Comparison of ENCODE assay signal across 15 mouse cellular contexts in the genomic region with DNA sequence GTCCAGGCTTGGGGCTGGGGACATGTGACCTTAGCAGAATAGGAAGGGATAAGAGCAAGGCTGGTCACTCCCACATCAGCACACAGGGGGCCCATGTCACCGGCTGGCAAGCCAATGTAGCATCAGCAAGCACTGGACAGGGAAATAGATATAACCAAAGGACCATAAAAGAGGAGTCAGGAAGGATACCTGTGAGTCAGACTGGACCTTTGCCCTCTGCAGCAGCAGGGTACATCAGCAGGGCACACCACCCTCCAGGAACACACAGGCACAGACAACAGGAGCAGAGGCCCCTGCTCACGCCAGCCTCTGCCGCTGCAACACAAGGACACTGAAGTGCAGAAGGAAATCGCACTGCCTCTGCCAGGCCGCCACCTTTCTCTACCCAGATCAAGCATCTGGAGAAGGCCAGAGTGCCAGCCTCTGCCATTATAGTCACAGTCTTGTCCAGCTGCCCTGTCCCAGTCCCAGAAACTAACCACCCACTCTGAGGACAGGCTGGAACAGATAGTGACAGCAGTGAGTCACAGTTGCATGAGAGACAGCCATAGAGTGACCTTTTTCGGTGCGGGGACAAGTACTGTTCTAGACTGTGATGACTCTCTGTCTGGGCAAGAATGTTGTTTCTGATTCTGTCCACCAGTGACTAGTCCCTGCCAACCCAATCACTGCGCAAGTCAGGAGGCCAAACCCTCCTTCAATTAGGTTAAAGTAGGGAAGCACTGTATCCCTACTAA.
"Had no signal": no experiment of that assay in that cellular context is flagged by ENCODE, and none has a peak within 500 bp of the region (broad histone marks: within the 10 kb centered on the region; RNA-seq: fewer than 3 reads in every experiment).

No protein-coding gene starts in this region.

- H3K4me2 ChIP-seq: limb, embryonic 13.5 days; midbrain, embryonic 11.5 days had no signal

- H3K36me3 ChIP-seq: limb, embryonic 13.5 days had no signal

- DNase-seq: kidney, adult 8-10 months; kidney, postnatal 25 days; layer of hippocampus, adult 9-11 months; layer of hippocampus, postnatal 36 days; left cerebral cortex, postnatal 4 days; lung, adult 2 months; lung, postnatal 10 days; spleen, adult 18-20 months; thymus, adult 18-20 months; thymus, postnatal 14 days had no signal

- H3K4me1 ChIP-seq: megakaryocyte, embryonic 14.5 days had no signal

- H3K9ac ChIP-seq: limb, embryonic 13.5 days; liver, embryonic 14.5 days had no signal

- H3K9me3 ChIP-seq: limb, embryonic 13.5 days; megakaryocyte, embryonic 14.5 days had no signal

- H3K4me3 ChIP-seq: limb, embryonic 13.5 days; megakaryocyte, embryonic 14.5 days had no signal

- H3K27me3 ChIP-seq: limb, embryonic 13.5 days had no signal

- H3K27ac ChIP-seq: limb, embryonic 13.5 days; liver, embryonic 14.5 days; macrophage had no signal
